Mouse (Mus musculus) E14TG2a.4 (cell line): ENCODE measurements around the gene Gm11042.

Experiments used
- CTCF ChIP-seq: conservative IDR thresholded peaks from 2 replicates; pipeline ENCODE4 v1.5.1; 2014; ENCODE audit warnings: low read length
- NANOG ChIP-seq: IDR thresholded peaks from 2 replicates; pipeline ENCODE4 v1.6.1; 2014; ENCODE audit warnings: borderline replicate concordance, low read length, mixed read lengths

GRCm38 (mm10) chr12:74301559-74301958 lies 14.6 kb downstream of the Gm11042 start:
- TF ChIP-seq CTCF (no peak), NANOG (no peak)
